Mouse (Mus musculus) heart, postnatal 0 days (tissue): ENCODE results near the gene Lrrtm3.

Experiments used
- CTCF ChIP-seq: IDR thresholded peaks from 2 replicates; pipeline ENCODE4 v1.5.1; 2016; ENCODE audit warnings: antibody characterized with exemption, control low read depth, low read depth
- EP300 ChIP-seq: IDR thresholded peaks from 2 replicates; pipeline ENCODE4 v1.6.1; 2016; ENCODE audit warnings: antibody characterized with exemption, low read depth

GRCm38 (mm10) chr10:64049151-64049550 lies 40.9 kb downstream of the Lrrtm3 start:
- no peak for TF ChIP-seq EP300
- no peak for TF ChIP-seq CTCF
